Mouse (Mus musculus): ENCODE data around the gene Htr1d.
A peak's percentile ranks its signal among the peaks of the same experiment; 100 is the strongest.

Gene Htr1d

DNA sequence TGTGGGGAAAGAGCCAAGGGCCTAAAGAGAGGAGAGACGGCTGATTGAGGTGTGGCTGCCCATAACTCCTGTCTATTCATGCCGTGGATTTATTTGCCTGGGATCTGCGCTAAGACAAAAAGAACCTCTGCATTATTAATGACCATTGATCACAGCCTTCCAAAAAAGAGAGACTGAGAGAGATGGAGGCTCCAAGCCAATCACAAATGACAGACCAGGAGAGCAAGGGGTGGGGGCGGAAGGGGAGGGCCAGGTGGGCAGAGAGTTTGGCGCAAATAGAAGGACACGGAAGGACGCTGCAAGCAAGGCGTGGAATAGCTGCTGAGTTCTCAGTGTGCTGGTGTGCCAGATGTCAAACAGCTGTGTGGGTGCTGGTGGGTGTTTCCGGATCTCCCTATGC is at the start of gene Htr1d:
Gene Htr1d (plus strand): TSS at position 301 of the 400 bp plus-strand sequence.
- no peak for DNase-seq (ENCODE audit: low read depth, low spot score)

DNA sequence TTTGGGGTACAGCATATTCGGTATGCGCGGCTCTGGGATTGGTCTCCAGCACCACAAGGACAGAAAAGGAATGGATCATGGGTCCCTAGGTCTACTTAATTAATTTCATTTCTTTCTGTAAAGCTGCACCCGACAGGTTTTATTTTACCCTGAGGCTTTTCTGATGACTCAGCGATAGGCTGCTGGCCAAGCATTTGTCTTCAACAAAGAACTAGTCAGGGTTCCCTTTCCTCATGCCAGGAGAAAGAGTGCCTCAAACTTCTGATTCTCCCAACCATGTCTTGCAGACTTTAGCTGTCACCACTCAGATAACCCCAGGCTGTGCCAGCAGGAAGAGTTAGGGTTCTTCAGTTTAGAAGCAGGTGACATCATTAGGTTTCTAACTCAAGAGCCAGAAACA is 46.3 kb upstream of the Htr1d start:
- DNase-seq (ENCODE audit: low read depth, low spot score) = peak; percentile 94

DNA sequence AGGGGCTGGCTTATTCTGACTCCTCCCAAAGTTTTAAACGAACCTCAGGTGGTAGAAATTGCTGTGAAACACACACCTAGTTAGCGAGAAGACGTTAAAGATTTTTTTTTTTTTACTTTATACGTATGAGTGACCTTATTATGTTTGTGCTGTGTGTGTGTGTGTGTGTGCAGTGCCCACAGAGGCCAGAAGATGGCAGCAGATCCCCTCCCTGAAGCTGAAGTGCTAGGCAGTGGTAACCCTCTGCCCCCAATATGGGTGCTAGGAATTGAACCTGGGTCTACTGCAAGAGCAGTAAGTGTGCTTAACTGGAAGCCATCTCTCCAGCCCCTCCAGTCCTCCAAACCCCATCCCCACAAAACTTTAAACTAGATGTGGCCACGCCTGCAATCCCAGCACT is 40.3 kb upstream of the Htr1d start:
- no peak for DNase-seq (ENCODE audit: low read depth, low spot score)

DNA sequence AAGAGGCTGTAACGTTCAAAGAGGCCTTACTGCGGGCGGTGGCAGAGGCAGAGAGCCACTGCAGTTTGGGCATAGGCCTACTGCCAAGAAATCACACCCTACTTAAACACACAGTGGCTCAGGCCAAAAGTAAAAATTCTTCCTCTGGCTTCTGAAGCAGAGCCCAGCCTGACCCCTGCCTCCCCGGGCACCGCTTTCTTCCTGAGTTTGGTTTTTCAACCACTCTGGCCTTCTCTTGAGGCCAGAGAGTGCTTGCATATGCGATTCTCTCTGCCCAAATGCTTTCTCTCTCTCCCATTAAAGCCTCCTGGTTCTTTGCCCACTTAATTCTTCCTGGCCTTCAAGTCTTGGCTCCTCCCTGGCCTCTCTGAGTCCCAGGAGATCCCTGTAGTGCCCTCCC is 39.5 kb upstream of the Htr1d start:
- no peak for DNase-seq (ENCODE audit: low read depth, low spot score)

DNA sequence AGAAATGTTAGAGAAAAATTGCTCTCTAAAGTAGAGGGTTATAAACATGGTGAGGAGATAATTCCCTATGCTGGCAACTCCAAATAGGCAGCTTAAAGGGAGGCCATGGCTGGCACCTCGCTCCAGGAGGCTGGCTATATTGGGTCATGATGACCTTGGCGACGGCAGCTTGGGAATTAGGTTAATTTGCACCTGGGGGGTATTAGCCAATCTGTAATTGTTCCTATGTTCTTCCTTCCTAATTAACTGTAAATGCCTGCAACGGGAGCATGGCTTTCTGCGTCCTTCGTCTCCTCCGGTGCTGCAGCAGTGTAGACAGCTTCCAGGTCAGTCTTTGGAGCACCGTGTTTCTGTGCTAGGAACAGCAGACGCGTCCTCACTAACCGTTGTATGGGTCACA is 36.1 kb upstream of the Htr1d start:
- no peak for DNase-seq (ENCODE audit: low read depth, low spot score)

DNA sequence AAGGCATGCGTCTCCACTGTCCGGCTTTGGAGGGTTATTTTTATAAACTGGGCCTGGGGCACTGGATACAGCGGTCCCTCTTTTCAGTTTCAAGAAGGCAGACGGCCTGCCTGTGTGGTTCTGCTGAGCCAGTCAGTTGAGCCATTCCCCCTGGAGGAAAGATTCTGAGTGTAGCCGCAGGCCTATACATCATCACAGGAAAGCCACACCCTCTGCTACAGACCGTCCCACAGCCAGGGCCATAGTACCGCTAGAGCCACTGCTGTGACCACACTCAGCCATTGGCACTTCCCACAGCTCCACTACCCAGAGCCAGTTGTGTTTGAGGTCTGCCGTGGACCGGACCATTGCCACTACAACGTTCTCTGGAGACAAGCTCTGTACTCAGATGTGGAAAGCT is 21.5 kb upstream of the Htr1d start:
- no peak for DNase-seq (ENCODE audit: low read depth, low spot score)

DNA sequence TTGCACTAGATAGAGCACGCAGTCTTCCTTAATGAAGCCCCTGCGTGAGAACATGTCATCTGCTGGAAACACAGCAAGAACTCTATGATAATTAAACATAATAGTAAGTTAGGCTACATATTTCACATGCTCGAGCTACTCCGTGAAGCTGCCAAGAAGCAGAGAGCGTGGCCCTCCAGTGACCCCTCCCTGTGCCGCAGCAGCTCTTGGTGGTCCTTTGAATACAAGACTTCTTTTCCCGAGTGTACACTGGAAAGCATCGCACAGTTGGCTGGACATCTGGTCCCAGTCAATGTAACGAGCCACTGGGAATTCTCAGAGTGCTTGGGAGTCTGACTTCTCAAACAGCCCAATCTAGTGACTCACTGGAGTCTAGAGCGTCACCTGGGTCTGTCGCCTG is 15.5 kb upstream of the Htr1d start:
- DNase-seq (ENCODE audit: low read depth, low spot score) = peak; percentile 36

DNA sequence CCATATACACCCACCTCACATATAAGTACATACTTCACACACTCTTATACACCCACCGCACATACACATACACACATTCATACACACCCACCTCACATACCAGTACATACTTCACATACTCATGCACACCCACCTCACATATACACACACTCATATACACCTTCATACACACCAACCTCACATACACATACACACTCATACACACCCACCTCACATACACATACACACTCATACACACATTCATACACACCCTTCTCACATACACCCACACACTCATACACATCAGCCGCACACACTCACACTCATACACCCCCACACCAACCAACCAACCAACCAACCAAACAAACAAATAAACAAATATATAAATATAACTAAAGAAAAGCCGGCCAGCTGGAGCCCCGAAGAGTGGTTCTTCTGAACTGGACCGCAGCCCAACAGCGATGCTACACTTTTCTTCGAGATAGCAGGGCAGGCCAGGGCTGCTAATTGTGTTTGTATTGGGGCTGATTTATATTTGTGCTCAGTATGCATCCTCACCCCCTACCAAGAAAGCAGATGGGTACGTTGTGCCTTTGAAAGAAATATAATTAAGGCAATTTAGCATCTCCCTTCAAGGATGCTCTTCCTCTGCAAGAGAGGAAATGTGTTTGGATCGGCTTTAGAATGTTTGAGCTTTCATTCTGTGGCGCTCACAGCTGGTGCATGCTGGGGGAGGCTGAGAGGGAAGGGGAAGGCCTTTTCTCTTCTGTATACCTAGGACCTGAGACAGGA is 11.1 kb upstream of the Htr1d start:
- no peak for DNase-seq (ENCODE audit: low read depth, low spot score)

DNA sequence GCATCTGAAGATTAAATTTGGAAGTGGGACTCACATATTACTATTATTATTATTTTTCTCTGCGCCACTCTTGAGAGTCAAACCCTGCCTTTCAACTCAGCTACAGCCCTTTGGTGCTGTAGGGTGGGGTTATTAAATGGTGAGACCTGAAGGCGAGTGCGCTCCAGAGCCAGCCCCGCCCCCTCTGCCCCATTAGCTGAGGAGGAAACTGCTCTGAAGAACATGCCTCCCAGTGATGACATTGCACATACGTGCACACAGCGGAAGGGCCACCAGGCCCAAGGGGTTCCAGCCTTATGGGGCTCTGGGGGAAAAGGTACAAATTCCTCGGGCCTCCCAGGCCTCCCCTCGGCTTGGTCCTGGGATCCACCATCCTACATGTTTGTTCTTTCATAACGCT is 7.8 kb upstream of the Htr1d start:
- DNase-seq (ENCODE audit: low read depth, low spot score) = no peak

DNA sequence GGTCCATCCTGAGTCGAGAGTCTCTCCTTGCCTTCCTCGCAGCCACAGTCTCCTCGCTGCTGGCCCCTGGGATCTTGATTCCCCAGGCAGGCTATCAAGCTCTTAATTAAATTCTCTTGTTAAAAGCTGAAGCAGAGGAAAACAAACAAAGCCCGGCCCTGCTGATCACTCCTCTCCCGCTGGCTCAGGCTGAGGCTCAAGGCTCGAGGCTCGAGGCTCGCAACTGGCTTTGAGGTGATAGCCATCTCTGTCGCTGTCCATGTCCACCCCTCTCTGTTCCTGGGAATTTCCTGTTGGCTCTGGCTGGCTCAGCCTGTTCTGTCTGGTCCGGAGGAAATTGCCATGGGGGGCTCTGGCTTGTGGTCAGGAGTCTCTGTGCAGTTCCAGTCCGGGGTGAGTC is 4.4 kb upstream of the Htr1d start:
- DNase-seq (ENCODE audit: low read depth, low spot score) = no peak

DNA sequence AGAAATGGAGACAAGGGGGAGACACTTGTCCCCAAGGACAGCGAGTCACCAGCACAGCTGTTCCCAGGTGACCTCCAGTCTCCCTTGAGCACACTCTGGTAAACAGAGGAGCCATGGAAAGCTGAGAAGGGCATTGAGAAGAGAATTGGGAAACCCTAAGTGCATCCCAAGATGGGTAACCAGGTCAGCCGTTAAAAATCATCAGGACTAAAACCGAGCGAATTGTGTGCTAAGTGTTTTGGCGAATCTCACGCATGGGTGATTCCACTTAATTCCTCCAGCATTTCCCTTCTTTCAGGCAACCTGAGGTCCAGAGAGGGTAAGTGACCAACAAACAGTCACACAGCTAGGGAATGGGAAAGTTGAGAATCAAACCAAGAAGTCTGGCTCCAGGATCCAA is 3.9 kb upstream of the Htr1d start:
- DNase-seq (ENCODE audit: low read depth, low spot score) = no peak

DNA sequence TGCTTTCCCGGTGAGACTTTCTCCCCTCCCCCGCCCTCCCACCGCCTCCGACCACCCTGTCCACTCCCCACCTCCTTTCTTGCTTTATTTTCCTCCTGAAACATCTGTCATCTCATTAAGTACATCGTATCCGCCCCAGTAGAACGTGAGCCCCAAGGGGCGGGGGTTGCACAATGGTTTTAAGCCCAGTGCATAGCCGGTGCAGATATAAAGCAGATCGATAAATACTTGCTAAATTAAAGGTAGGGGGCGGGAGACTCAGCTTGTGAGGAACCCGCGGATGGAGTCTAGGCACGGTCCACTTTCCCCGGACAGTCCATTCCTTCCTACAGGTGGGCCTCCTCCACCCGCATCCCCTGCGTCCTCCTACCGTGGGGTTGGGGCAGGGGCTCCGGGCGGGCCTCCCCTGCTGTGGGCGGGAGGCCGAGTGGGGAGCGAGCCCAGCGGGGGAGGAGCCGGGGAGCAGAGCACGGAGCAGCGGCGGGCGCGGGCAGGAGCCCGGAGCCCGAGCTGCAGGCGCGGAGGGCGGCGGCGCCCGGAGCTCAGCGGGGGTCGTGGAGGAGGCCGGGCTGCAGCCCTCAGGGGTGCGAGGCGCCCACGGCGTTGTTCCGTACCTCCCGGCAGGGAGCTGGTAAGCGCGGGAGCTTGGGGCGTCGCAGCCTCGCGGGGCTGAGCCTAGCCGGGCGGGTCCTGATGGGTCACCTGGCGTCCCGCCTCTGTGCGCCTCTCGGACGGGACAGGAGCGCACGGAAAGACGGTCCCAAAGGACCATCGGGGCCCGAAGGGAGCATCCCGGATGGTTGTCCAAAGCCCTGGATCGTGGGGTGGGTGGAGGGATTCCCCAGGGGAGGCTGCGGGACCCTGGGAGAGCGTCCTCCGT is 1.0 kb downstream of the Htr1d start:
- no peak for DNase-seq (ENCODE audit: low read depth, low spot score)

DNA sequence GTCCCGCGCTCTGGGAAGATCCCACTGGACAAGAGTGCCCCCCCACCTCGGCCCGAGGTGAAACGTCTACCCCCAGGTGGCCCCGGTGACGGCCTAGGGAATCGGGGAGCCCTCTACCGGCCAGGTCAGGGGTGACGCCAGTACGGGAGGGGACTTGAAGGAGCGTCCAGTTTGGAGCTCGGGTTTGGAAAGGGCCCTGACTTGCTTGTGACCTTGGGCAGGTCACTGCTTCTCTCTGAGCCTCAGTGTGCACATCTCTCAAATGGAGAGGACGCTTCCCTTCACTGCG is 1.6 kb downstream of the Htr1d start:
- DNase-seq (ENCODE audit: low read depth, low spot score) = no peak

DNA sequence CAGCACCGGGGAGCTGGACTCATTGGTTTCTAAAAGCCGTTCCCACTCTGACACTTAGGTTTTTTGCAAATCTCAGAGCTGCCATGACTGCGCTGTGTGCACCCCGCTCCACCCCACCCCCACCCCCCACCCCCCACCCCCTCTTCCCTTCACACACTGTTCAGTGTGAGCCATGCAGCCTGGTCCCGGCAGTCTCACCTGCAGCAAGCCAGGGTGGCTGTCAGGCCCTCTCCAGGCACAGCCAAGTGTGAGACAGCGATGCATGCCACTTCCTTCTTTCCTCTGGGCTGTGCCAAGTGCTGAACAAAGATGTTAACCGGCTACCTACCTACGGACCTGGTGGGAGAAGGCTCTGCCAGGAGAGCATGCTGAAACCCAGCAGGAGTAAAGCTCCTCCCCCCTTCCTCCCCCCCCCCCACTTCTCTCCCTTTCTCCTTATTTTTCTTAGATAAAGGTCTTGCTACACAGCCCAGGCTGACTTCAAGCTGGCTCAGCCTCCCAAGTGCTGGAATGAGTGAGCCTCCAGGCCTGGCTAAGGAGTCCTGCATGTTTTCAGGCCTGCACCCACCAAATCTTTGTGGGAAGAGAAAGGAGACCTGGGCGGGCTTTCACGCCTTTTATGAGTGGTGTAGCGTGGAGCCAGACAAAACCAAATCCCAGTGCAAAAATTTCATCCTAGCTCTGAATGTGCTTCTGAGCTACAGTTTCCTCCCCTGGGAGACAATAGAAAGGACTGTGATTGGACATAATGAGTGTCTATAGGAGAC is 7.5 kb downstream of the Htr1d start:
- DNase-seq (ENCODE audit: low read depth, low spot score) = no peak

DNA sequence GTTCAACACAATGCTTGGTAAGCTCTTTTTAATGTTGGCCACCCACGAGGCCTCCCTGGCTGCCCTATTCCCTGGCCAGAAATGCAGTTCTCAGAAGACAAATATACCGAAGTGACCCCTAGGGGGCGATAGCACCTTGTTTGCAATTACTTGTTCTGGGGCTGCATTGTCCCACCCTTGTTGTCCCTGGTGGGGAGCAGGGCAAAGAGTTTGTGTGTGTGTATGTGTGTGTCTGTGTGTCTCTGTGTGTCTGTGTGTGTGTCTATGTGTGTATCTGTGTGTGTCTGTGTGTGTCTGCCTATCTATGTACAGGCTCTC is 8.0 kb downstream of the Htr1d start:
- peak; percentile 89 for DNase-seq (ENCODE audit: low read depth, low spot score)

DNA sequence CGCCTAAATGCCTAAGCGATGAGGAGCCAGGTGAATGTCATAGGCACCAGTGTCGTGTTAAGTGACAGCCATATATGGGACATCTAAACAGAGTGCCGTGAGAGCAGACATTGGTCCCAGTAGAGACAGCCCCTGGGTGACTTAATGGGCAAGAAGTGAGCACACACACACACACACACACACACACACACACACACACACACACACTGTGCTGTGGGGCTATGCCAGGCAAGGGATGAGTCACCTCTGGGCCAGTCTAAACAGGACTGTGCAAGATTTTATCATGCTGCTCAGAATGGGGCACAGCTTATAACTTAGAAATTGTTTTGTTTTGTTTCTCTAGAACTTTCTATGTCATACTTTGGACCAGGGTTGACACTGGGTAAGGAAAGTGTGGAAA is 10.7 kb downstream of the Htr1d start:
- peak; percentile 86 for DNase-seq (ENCODE audit: low read depth, low spot score)

DNA sequence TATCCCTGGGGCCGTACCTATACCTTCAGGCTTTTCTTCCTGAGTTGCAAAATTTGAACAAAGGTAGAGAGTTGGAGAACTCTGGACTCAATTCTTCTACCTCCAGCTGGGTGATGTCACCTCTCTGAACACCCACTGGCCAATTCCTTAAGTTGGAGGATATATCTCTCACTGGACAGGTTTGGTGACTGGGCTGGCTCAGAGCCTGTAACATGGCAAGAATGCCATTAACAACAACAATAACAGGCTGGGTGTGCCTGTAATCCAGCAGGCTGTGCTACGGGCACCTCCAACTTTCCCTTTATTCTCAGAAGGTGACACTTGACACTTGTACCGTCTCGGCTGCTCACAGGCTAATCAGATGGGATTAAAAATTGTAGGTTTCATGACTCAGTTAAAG is 15.8 kb downstream of the Htr1d start:
- peak; percentile 42 for DNase-seq (ENCODE audit: low read depth, low spot score)

DNA sequence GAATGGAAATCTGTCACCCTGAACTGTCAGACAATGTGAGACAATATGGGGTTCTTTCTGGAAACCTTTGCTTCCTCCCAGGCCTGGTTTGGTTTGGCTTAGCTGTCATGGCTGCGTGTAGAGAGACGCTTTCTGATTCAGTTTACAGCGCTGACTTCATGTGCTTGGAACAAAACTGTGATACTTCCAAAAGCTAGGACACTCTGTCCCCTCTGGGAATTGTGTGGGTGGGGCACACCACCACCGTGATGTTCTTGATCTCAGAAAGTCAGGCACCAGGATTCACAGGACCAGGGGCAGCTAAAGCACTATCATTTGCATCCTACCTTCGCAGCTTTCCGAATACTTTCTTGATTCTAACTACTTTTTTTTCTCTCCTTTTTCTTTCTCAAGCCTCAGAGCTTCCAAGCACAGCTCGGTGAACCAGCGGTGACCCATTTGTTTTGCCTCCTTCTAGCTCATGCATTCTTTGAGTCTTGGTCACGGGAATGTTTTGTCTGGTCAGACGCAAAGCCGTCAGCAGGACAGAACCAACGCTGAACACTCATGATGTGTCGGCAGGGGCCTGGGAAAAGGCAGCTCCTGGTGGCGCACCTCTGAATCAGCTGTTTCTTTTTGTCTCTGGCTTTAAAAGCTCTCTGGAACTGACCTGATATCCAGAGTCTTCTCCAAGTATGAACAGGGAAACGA is 18.2 kb downstream of the Htr1d start:
- peak; percentile 91 for DNase-seq (ENCODE audit: low read depth, low spot score)

DNA sequence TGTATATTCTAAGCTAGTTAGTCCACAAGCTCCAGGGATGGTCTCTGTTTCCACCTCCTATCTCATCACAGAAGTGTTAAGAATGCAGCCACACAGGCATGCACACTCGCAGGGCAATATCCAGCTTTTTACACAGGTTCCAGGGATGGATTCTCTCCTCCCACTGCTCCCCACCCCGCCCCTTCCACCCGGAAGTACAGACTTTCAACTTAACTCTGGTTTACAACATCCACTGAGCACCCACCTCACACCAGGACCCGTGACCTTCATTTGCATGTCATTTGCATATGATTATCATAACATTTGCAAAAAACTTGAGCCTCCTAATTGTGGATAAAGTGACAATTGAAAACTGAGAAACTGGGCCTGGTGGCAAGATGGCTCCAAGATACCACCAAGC is 21.2 kb downstream of the Htr1d start:
- no peak for DNase-seq (ENCODE audit: low read depth, low spot score)

DNA sequence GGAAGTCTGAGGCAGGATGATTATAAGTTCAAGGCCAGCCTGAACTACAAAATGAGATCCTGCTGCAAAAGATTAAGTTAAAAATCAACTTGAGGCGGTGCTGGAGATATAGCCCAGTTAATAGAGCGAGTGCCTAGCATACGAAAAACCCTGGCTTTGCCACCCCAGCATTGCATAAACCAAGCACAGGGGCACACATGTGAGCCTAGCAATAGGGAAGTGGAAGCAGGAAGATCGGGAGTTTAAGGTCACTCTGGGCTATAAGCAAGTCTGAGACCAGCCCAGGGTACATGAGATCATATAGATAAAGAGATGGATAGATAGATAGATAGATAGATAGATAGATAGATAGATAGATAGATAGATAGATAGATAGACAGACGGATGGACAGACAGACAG is 26.5 kb downstream of the Htr1d start:
- no peak for DNase-seq (ENCODE audit: low read depth, low spot score)

DNA sequence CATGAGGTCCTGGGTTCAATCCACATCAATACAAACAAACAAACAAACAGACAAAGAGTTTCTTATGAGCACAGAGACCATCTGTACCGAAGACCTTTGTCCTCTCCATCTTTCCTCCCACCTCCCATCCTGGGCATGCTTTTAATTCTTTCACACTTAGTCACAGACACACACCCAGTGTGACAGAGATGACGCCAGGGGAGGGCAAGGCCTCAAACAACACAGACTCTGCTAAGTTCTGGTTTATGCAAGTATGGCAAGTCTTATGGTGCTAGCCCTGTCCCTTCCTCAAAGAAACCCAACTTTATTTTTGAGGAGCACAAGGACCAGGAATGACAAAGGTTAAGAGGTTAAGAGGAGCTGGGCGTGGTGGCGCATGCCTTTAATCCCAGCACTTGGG is 26.9 kb downstream of the Htr1d start:
- DNase-seq (ENCODE audit: low read depth, low spot score) = peak; percentile 65

DNA sequence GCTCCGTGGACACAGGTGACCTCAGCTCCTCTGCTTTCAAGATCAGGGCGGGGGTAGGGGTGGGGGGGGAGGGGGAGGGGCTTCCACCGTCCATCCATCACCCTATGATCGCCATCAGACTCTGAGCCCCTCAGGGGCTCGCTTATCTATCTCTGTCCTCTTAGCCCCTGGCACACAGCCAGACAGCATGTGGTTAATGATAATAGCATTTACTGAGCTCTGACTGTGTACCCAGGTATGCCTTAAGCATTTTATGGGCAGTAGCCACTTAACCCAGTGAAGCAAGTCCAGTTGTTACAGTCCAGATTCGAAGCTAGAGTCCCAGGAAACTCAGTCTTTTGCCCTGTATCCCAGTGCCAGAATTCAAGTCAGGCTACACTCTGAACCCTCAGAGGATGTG is 28.2 kb downstream of the Htr1d start:
- peak; percentile 60 for DNase-seq (ENCODE audit: low read depth, low spot score)
